Mouse (Mus musculus): ENCODE measurements around the gene Acsl1. TPM values are rescaled to one million over a fixed set of nuclear protein-coding genes. Genes with fewer than 3 reads are reported as not detected.
A peak's percentile ranks its signal among the peaks of the same experiment; 100 is the strongest.

Acsl1 gene
- 100 to 1,000 TPM; 225 to 268 (median 235) TPM for total RNA-seq (2022)

DNA sequence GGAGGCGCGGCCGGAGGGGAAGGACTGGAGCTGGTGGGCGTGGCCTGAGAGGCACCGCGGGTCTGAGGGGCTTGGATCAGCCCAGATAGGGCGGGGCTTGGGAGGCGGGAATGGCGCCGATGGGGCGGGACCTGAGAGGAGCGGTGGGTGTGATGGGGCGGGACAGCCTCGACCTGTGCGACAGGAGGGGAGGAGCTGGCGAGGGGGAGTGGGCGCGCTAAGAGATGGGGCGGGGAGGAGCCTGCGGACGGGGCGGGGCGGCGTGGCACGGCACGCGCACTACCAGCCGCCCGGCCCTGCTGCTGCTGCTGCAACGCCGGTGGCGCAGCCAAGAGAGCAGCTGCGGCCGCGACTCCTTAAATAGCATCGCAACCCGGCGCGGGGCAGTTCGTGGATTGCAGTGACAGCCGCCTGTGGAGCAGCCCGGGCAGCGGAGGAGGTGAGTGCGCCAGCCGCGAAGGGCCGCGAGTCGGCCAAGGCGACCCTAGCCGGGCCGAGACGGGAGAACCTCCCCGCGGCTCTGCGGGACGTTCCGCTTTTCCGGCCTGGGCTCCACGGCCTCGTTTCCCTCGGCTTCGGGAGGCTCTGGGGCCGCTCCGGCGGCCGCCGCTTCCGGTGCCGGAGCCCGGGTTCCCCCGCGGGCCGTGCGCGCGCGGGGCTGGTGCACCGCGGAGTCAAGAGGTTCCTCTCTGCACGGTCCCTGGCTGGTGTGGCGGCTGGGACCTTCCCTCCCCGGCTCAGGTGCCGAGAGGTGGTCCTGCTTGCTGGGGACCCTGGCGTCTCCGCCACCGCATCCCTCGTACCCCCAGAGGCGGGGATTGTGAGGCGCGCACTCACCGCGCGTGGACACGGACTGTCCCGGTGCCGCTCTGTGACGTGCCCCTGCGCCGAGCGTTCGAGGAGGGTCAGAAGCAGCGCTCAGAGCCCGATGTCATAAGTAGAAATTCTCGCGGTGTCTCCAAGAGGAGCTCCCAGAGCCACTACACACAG lies at the start of gene Acsl1:
Gene Acsl1 (plus strand): TSS at position 246 of the 990 bp plus-strand sequence.
- peak; percentile 99 for DNase-seq (ENCODE audit: low spot score in 2 of 2)

DNA sequence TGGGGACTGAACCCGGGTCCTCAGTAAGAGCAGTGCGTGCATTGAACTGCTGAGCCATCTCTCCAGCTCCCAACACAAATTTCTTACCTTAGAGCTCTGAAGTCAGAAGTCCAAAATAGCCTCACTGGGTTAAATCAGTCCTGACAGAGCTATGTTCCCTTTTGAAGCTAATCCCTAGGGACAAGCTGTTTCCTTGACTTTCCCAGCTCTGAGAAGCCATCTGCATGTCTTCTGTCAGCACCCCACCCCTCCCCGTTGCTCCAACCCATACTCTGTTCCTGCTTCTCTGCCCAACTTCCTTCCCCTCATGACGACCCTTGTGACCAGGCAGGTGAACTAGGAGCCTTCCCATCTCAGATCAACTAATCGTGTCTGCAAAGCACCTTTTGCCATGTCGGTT lies 49.3 kb upstream of the Acsl1 start:
- DNase-seq (ENCODE audit: low spot score in 2 of 2): peak in 1 of 2 experiments; percentile 8

DNA sequence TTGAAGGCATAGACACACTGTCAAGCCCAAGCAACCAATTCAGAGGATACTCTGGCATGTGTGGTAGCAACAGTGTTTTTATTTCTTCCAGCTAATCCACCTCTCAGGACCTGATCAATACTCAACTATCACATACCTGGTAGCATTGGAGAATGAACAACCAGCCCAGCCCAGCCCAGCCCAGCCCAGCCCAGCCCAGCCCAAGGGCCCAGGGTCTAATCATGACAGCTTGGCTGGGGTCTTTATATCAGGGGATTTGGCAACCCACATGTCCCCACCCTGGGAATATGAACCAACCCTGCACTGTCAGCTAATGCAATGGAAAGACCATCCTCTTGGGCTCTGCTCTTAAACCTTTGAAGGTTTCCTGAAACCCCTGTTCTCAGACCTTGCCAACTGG lies 42.9 kb upstream of the Acsl1 start:
- no peak for DNase-seq (ENCODE audit: low spot score in 2 of 2)

DNA sequence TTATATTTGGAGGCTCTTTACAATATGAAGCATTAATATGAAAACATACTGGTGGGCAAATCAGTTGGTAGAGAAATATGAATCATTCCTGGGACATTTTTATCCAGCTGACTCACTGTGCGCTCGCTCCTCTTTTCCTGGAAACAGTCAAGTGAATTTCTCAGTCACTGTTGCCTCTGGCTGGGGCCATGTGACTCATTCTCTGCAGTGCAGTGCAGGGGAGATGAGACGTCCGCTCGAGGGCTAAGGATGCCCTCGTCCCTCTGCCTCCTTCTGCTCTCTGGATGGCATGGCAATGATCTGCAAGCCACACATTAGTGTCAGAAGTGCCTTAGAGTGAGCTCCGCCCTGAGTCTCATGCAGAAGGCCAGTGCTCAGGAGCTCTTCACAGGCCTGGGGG lies 41.0 kb upstream of the Acsl1 start:
- DNase-seq (ENCODE audit: low spot score in 2 of 2): no peak

DNA sequence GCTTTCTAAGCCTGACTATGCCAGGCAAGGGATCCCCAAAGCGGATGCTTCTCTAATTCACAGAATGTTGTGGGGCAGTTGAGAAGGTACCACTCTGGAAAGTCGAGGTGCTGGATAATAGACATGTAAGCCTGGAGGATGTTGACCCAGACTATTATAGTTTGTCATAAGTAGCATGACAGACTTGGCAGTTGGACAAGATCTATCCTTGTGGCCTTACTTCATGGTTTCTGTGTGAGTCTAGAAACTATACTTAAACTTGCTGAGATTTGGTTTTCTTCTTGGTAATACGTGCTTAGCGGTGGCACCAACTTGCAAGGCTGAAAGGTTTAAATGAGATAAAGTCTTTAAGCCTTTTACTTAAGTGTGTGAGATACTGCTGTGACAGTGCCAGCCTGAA lies 38.9 kb upstream of the Acsl1 start:
- no peak for DNase-seq (ENCODE audit: low spot score in 2 of 2)

DNA sequence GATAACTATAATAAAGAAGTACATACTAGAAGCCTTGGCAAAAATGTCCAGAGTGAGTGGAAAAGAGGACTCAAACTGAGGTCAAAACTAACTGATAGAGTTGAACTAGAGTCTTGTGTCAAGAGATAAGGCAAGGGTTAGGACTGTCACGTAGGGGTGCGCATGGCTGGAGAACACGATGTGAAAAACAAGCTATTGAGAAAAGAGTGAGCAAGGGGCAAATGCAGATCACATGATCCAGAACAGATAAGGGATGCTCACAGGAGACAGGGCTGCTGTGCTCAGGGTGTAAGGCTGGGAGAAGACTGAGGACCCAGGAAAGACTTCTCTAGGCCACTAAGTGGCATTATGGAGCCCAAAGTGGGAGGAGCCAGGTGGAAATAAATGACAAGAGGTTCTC lies 38.3 kb upstream of the Acsl1 start:
- DNase-seq (ENCODE audit: low spot score in 2 of 2): no peak

DNA sequence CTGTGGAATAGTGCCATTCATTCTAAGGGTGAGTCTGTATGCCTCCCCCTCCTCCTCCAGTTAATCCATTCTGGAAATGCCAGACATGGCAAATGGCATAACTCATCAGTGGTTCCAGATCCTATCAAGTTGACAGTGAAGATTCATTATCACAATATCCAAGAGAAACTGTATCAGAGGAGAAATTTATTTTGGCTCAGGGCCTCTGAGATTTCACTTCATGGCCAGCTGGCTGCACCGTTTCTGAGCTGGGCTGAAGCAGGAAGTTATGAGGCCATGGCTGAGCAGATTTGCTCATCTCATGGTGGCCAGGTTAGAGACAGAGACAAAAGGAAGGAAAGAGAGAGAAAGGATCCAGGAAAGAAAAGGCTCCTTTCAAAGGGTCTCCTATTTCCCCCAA lies 37.2 kb upstream of the Acsl1 start:
- no peak for DNase-seq (ENCODE audit: low spot score in 2 of 2)

DNA sequence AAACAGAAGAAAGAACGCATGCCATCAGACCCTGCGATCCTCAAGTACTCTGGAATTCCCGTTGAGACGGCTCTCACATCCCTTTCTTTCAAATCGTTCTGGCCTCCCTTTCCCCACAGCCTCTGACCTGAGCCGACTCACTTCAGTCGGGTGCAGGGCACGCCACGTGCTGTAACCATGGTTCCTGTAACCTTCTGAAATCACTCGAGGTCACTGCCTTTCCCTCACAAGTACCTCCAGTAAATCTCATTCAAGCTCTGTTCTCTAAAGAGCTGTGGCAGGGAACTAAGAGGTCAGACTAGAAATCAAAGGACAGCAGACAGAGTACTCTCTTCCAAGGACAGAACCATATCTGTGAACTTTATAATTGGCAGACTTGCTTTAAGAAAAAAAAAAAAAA lies 32.3 kb upstream of the Acsl1 start:
- no peak for DNase-seq (ENCODE audit: low spot score in 2 of 2)

DNA sequence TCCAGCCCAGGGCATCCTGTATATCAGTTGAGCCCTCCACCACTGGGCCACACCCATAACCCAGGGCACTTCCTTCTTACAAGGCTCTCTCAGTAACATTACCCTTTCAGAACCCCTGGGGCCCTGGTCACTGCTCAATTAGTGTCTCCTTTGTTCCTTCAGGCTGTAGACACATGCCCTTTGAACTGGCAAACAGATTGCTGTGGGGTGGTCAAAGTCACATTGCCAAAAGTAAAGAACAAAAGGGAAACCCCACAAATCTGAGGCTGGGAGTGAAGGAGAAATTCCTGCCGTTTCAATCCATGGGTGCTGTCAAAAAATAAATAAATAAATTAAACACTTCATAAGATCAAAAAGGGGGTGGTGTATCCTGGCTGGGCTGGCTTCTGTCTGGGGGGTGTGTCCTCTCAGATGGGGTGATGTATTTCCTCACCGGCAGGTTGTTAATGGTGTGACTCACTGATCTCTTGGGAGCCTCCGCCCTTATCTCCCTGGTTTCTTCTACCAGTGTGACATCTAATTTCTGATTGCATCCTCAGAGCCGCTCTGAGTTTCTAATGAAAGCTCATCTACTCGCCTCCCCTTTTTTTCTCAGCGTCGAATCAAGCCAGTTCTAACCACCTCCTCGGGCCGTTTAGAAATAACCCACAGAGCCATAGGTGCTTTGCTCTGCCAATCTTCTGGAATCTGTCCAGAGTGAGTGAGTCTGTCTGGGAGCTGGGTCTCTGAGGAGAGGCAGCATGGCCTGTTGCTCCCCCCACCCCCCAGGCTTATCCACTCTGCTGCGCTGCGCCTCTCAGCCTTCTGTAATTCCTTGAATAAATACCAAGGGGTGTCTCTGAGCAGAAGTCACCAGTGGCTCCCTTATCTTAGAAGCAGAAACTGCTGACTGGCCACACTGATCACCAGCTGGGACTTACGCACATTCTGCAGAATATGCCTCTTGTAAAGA lies 24.6 kb upstream of the Acsl1 start:
- no peak for DNase-seq (ENCODE audit: low spot score in 2 of 2)

DNA sequence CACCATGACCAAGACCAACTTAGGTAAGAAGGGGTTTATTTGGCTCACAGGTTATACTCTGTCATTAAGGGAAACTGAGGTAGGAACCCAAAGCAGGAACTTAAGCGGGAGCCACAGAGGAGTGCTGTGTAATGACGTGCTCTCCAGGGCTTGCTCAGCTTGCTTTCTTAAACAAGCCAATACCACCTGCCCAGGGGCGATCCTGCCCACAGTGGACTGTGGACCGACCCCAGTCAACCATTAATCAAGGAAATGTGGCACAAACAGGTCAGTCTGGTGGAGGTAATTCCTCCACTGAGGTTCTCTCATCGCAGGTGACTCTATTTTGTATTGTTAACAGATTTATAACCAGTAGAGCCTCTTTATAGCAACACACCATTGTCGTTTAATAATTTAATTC lies 23.5 kb upstream of the Acsl1 start:
- no peak for DNase-seq (ENCODE audit: low spot score in 2 of 2)

DNA sequence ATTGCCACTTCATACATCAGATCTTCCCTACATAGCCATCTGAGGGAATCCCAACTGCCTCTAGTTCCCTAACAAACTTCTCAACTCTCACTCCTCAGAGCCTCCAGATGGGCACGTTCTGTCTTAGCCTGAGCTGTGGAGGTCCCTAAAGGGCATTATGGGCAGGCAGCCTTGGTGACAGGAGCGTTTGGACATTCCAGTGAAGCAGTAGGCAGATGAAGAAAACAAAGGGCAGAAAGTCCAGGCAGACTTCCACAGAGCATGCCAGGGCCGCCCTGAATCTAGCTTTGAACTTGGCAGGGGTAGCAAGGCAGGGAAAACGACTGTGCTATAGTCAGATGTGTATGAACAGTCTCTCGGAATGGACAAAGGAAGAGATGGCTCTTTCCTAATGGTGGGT lies 22.2 kb upstream of the Acsl1 start:
- DNase-seq (ENCODE audit: low spot score in 2 of 2): no peak

DNA sequence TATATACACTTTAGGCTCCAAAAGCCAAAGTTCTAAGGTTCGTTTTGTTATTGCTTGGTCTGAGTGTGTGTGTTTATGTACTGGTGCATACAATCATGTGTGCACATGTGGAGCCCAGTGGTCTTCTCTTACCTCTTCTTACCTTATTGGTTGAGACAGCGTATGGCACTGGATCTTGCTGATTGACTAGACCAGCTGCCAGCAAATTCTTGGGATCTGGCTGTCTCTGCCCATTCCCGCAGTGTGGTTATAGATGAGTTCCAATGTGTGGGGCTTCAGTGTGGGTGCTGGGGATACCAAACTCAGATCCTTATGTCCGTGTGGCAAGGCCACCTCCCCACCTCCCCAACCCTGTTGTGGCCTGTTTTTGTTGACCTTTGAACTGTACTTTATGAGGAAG lies 21.8 kb upstream of the Acsl1 start:
- no peak for DNase-seq (ENCODE audit: low spot score in 2 of 2)

DNA sequence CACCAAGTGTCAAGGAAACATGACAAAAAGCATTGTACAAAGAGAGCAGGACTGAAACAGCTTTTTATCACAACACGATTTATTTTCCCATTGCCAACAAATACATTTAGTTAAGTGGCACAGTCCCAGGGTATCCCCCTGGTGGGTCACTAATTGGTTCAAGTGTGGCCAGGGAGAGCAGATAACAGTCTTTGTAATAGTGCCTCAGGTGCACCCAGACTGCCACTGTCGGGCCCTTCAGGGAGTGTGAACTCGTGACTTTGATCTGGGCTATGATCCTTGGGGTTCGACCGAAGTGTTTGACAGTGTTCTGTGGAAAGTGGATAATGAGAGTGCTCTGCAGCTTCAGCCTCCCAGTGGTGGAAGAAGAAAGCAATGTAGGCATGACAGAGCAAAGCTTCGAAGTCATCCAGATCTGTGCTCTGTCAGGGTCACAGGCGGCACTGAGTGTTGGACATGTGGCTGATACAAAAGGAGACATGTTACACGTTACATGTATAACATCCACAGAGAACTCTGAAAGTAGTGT lies 21.1 kb upstream of the Acsl1 start:
- DNase-seq (ENCODE audit: low spot score in 2 of 2): no peak

DNA sequence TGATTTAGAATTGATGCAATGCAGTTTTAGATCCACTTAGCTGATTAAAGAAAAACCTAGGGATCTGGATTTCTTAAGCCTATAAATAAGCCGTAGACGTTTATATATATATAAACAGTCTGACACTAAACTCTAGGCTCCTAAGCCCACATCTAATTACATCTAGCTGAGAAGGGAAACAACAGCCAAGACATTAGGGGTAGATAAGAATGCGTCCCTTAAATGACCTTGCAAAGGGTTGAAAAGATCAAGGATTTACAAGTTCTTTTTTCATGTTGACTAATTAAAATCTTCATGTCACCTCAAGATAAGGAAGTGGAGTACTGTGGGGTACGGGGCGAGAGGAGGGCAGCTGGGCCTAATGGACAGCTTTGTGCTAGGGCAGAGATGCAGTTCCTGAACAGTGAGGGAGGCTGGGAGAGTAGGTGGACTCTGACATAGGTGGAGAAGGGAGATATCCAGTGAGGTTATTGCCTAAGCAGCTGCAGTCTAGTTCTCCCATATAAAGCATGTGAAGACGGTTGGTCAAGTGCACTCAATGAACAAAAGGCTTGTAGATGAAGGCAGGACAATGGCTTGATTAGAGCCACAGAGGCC lies 12.5 kb upstream of the Acsl1 start:
- no peak for DNase-seq (ENCODE audit: low spot score in 2 of 2)

DNA sequence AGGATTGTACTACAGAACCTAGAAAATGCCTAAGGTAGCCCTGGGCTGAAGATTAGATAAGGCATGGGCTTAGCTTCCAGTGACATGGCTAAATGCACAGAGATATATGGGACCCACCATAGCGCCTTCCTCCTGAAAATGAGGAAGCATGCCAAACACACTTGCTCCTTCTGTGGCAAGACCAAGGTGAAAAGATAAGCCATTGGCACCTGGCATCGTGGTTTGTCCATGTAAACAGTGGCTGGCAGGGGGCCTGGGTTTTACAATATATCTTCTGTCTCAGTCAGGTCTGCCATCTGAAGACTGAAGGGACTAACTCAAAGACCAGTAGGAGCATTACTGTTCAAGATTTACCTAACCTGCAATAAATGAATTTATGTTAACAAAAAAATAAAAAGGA lies 2.4 kb upstream of the Acsl1 start:
- no peak for DNase-seq (ENCODE audit: low spot score in 2 of 2)

DNA sequence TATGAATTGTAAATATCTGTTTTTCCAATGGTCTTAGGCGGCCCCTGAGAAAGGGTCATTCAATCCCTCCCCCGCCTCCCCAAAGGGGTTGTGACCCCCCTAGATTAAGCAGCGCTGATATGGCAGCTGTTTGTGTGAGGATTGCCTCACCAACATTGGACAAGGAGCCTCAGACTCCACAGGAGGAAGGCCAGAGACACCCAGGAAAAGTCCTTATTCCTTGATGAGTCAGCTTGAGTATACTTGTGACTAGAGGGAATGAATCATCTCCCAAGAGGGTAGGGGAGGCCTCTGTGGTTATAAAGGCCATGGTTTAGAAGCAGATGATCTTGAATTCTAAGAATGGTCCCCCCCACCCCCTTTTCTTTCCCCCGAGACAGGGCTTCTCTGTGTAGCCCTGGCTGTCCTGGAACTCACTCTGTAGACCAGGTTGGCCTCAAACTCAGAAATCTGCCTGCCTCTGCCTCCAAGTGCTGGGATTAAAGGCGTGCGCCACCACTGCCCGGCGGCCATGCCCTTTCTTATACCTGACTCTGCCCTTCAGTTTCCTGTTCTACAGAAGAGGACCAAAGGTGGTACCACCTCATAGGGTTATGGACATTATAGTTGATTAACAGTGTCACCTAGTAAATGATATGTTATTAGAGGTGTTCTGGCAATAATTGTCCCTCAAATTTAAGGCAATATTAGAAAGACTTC lies 1.6 kb upstream of the Acsl1 start:
- DNase-seq (ENCODE audit: low spot score in 2 of 2): no peak

DNA sequence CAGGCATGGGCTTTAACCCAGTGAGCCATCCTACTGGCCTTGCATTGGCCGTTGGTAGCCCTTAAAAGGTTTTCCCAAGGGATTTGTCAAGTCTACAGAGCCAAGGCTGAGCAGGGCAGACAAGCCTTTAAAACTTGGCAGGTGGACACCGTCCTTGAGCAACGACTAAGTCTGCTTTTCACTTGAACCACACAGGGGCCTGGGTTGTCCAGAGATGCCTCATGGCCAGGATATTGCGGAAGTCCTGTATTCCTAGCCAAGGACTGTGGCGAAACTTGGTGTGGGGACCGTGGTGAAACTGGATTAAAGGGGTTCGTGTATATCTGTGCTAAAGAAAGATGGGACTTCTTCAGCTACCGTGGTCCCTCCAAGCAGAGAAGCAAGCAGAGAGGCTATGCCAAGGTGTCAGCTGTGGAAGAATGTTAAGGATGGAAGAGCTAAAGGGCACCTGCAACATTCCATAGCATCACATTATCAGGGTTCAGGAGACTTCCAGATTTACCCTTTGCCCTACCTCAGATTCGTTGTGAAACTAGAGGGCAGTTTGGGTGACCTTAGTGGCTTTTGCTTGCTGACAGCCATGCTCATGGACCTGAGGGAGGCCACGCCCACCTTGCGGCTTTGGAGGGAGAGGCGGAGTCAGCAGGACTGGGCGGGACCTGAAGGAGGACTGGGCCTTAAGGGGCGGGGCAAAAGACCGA lies 596 bp upstream of the Acsl1 start:
- peak in 1 of 2 experiments; percentile 32 for DNase-seq (ENCODE audit: low spot score in 2 of 2)

DNA sequence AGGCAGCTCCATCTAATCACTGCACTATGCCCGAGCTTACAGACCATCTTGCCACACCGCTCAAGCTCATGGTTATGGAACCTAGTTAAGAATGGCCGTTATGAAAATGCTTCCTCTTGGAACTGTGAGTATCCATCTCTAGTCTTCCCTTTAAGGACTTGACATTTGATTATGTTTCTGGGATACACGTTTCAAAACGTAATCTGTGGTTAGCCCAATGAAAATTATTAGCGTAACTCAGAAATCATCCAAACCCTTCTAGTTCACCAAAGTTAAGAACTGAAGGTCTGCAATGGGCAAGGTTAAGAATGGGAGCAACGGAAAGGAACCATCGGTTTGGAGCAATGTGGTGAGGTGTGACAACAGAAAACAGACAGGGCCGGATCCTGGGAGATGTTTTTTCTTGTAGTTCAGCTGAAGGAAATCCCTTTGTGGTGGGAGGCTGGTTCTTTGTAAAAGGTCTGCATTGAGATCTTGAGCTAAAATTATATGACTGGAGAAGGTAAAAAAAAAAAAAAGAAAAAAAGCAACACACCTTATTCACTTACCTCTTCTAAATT lies 1.2 kb downstream of the Acsl1 start:
- no peak for DNase-seq (ENCODE audit: low spot score in 2 of 2)

DNA sequence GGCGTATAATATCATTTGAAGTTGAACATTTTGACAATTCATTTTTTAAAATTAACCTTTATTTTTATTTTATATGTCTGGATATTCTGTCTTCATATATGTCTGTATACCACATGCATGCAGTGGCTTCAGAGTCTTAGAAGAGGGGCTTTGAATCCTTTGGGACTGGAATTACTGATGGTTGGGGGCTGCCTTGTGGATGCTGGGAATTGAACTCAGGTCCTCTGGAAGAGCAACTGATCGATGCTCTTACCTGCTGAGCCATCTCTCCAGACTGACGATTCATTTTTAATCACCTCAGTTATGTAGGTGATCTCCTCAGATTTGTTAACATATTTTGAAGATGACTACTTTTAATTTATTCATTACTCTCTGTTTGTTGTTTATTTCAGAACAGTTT lies 3.3 kb downstream of the Acsl1 start:
- DNase-seq (ENCODE audit: low spot score in 2 of 2): no peak

DNA sequence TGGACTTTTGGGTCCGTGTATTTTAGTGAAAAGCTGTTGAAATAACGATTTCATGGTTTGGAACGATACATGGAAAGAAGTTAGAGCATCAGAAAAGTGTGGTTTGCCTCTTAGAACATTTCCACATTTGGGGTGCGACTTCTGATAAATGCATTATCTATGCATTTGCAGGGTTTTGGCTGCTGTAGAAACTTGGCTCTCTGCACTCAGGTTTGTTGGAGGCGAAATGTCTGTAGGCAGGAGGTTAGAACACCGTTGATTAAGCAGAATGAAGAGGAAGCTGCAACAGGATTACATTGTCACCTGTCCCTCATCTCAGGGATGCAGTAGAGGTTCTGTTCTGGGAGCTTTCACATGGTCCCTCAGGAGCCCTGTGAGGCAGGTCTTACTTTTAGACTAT lies 3.8 kb downstream of the Acsl1 start:
- no peak for DNase-seq (ENCODE audit: low spot score in 2 of 2)
